Mouse (Mus musculus): ENCODE measurements around the gene Chd9. TPM values are rescaled to one million over a fixed set of nuclear protein-coding genes. Genes with fewer than 3 reads are reported as not detected.

The Chd9 gene
- polyA plus RNA-seq, 1 experiment from 2014 or later = 70.1 TPM

- Histone ChIP-seq H3K4me3 (ENCODE audit: low read length) (no peak overlapping the region), H3K27ac (ENCODE audit: low read depth, low read length) (no peak overlapping the region), H3K9ac (ENCODE audit: low read depth, low read length) (no peak overlapping the region), H3K27me3 (ENCODE audit: control insufficient read depth, insufficient read depth, low read length) (no peaks in the 10 kb centered on the region), H3K4me1 (ENCODE audit: control insufficient read depth, insufficient read depth, low read length) (no peaks in the 10 kb centered on the region), H3K36me3 (ENCODE audit: control insufficient read depth, insufficient read depth, low read length) (peaks cover 85% of the 10 kb centered on the region), H3K4me2 (replicated peaks; ENCODE audit: low read depth, low read length) (no peak overlapping the region), H3K9me3 (ENCODE audit: control insufficient read depth, low read length) (no peaks in the 10 kb centered on the region)
- no peak for ATAC-seq (ENCODE audit: low FRiP score, low TSS enrichment)
- WGBS = 5% methylated on average over 2 of the region's 2 CpGs
Observed at GRCm38 (mm10) chr8:91019726-91020125, 191.6 kb downstream of the Chd9 start.

GRCm38 (mm10) chr8:91034417-91034816, 206.3 kb downstream of the Chd9 start:
- no peak for ATAC-seq (ENCODE audit: low FRiP score, low TSS enrichment)
- Histone ChIP-seq H3K27ac (ENCODE audit: low read depth, low read length) (no peak overlapping the region), H3K4me2 (replicated peaks; ENCODE audit: low read depth, low read length) (no peak overlapping the region), H3K36me3 (ENCODE audit: control insufficient read depth, insufficient read depth, low read length) (peaks cover 84% of the 10 kb centered on the region), H3K4me3 (ENCODE audit: low read length) (no peak overlapping the region), H3K9ac (ENCODE audit: low read depth, low read length) (no peak overlapping the region), H3K4me1 (ENCODE audit: control insufficient read depth, insufficient read depth, low read length) (no peaks in the 10 kb centered on the region), H3K9me3 (ENCODE audit: control insufficient read depth, low read length) (no peaks in the 10 kb centered on the region), H3K27me3 (ENCODE audit: control insufficient read depth, insufficient read depth, low read length) (no peaks in the 10 kb centered on the region)
- 86% methylated on average over 6 of the region's 6 CpGs for WGBS

GRCm38 (mm10) chr8:91036905-91037304, 208.8 kb downstream of the Chd9 start:
- Histone ChIP-seq H3K4me2 (replicated peaks; ENCODE audit: low read depth, low read length) (no peak overlapping the region), H3K4me1 (ENCODE audit: control insufficient read depth, insufficient read depth, low read length) (no peaks in the 10 kb centered on the region), H3K9me3 (ENCODE audit: control insufficient read depth, low read length) (no peaks in the 10 kb centered on the region), H3K27me3 (ENCODE audit: control insufficient read depth, insufficient read depth, low read length) (no peaks in the 10 kb centered on the region), H3K4me3 (ENCODE audit: low read length) (no peak overlapping the region), H3K36me3 (ENCODE audit: control insufficient read depth, insufficient read depth, low read length) (peaks cover 87% of the 10 kb centered on the region), H3K9ac (ENCODE audit: low read depth, low read length) (no peak overlapping the region), H3K27ac (ENCODE audit: low read depth, low read length) (no peak overlapping the region)
- no peak for ATAC-seq (ENCODE audit: low FRiP score, low TSS enrichment)
- WGBS = 50% methylated on average over 6 of the region's 6 CpGs

GRCm38 (mm10) chr8:91038637-91039036, 210.5 kb downstream of the Chd9 start:
- WGBS = 94% methylated on average over 1 of the region's 1 CpGs
- no peaks in the 10 kb centered on the region for H3K9me3 ChIP-seq (ENCODE audit: control insufficient read depth, low read length)
- H3K36me3 ChIP-seq (ENCODE audit: control insufficient read depth, insufficient read depth, low read length) = peaks cover 91% of the 10 kb centered on the region
- no peak for ATAC-seq (ENCODE audit: low FRiP score, low TSS enrichment)
- no peak overlapping the region for H3K4me3 ChIP-seq (ENCODE audit: low read length)
- H3K27me3 ChIP-seq (ENCODE audit: control insufficient read depth, insufficient read depth, low read length) = no peaks in the 10 kb centered on the region
- H3K9ac ChIP-seq (ENCODE audit: low read depth, low read length) = no peak overlapping the region
- H3K4me2 ChIP-seq (replicated peaks; ENCODE audit: low read depth, low read length) = no peak overlapping the region
- no peaks in the 10 kb centered on the region for H3K4me1 ChIP-seq (ENCODE audit: control insufficient read depth, insufficient read depth, low read length)
- H3K27ac ChIP-seq (ENCODE audit: low read depth, low read length) = no peak overlapping the region

- no peak overlapping the region for H3K27ac ChIP-seq (ENCODE audit: low read depth, low read length)
- H3K9me3 ChIP-seq (ENCODE audit: control insufficient read depth, low read length) = no peaks in the 10 kb centered on the region
- no peak overlapping the region for H3K9ac ChIP-seq (ENCODE audit: low read depth, low read length)
- 68% methylated on average over 4 of the region's 4 CpGs for WGBS
- H3K4me1 ChIP-seq (ENCODE audit: control insufficient read depth, insufficient read depth, low read length) = no peaks in the 10 kb centered on the region
- H3K4me3 ChIP-seq (ENCODE audit: low read length) = no peak overlapping the region
- H3K27me3 ChIP-seq (ENCODE audit: control insufficient read depth, insufficient read depth, low read length) = no peaks in the 10 kb centered on the region
- H3K4me2 ChIP-seq (replicated peaks; ENCODE audit: low read depth, low read length) = no peak overlapping the region
- ATAC-seq (ENCODE audit: low FRiP score, low TSS enrichment) = no peak
- H3K36me3 ChIP-seq (ENCODE audit: control insufficient read depth, insufficient read depth, low read length) = peaks cover 66% of the 10 kb centered on the region
Observed at GRCm38 (mm10) chr8:91046370-91046769, 218.2 kb downstream of the Chd9 start.

- no peak for ATAC-seq (ENCODE audit: low FRiP score, low TSS enrichment)
- Histone ChIP-seq H3K4me1 (ENCODE audit: control insufficient read depth, insufficient read depth, low read length) (no peaks in the 10 kb centered on the region), H3K27me3 (ENCODE audit: control insufficient read depth, insufficient read depth, low read length) (no peaks in the 10 kb centered on the region), H3K9ac (ENCODE audit: low read depth, low read length) (no peak overlapping the region), H3K4me2 (replicated peaks; ENCODE audit: low read depth, low read length) (no peak overlapping the region), H3K27ac (ENCODE audit: low read depth, low read length) (no peak overlapping the region), H3K4me3 (ENCODE audit: low read length) (no peak overlapping the region), H3K9me3 (ENCODE audit: control insufficient read depth, low read length) (no peaks in the 10 kb centered on the region), H3K36me3 (ENCODE audit: control insufficient read depth, insufficient read depth, low read length) (peaks cover 44% of the 10 kb centered on the region)
- WGBS = 52% methylated on average over 8 of the region's 8 CpGs
Observed at GRCm38 (mm10) chr8:91051037-91051436, 222.9 kb downstream of the Chd9 start.

- Histone ChIP-seq H3K27me3 (ENCODE audit: control insufficient read depth, insufficient read depth, low read length) (no peaks in the 10 kb centered on the region), H3K4me1 (ENCODE audit: control insufficient read depth, insufficient read depth, low read length) (no peaks in the 10 kb centered on the region), H3K36me3 (ENCODE audit: control insufficient read depth, insufficient read depth, low read length) (peaks cover 30% of the 10 kb centered on the region), H3K4me3 (ENCODE audit: low read length) (no peak overlapping the region), H3K27ac (ENCODE audit: low read depth, low read length) (no peak overlapping the region), H3K4me2 (replicated peaks; ENCODE audit: low read depth, low read length) (no peak overlapping the region), H3K9ac (ENCODE audit: low read depth, low read length) (no peak overlapping the region), H3K9me3 (ENCODE audit: control insufficient read depth, low read length) (no peaks in the 10 kb centered on the region)
- WGBS = 48% methylated on average over 4 of the region's 4 CpGs
- no peak for ATAC-seq (ENCODE audit: low FRiP score, low TSS enrichment)
Observed at GRCm38 (mm10) chr8:91054418-91054817, 226.3 kb downstream of the Chd9 start.

- no peak overlapping the region for H3K4me2 ChIP-seq (replicated peaks; ENCODE audit: low read depth, low read length)
- H3K27ac ChIP-seq (ENCODE audit: low read depth, low read length) = no peak overlapping the region
- H3K27me3 ChIP-seq (ENCODE audit: control insufficient read depth, insufficient read depth, low read length) = no peaks in the 10 kb centered on the region
- H3K4me3 ChIP-seq (ENCODE audit: low read length) = no peak overlapping the region
- peaks cover 11% of the 10 kb centered on the region for H3K36me3 ChIP-seq (ENCODE audit: control insufficient read depth, insufficient read depth, low read length)
- H3K4me1 ChIP-seq (ENCODE audit: control insufficient read depth, insufficient read depth, low read length) = no peaks in the 10 kb centered on the region
- 15% methylated on average over 3 of the region's 3 CpGs for WGBS
- H3K9me3 ChIP-seq (ENCODE audit: control insufficient read depth, low read length) = no peaks in the 10 kb centered on the region
- ATAC-seq (ENCODE audit: low FRiP score, low TSS enrichment) = no peak; the same call in 1 of the 2 replicates
- H3K9ac ChIP-seq (ENCODE audit: low read depth, low read length) = no peak overlapping the region
Observed at GRCm38 (mm10) chr8:91056848-91057247, 228.7 kb downstream of the Chd9 start.

GRCm38 (mm10) chr8:91059086-91059578, 231.0 kb downstream of the Chd9 start:
- peaks cover 7% of the 10 kb centered on the region; the same call in 1 of the 2 replicates for H3K36me3 ChIP-seq (ENCODE audit: control insufficient read depth, insufficient read depth, low read length)
- no peak overlapping the region for H3K27ac ChIP-seq (ENCODE audit: low read depth, low read length)
- H3K9me3 ChIP-seq (ENCODE audit: control insufficient read depth, low read length) = no peaks in the 10 kb centered on the region
- no peaks in the 10 kb centered on the region for H3K4me1 ChIP-seq (ENCODE audit: control insufficient read depth, insufficient read depth, low read length)
- no peak overlapping the region for H3K4me2 ChIP-seq (replicated peaks; ENCODE audit: low read depth, low read length)
- H3K4me3 ChIP-seq (ENCODE audit: low read length) = no peak overlapping the region
- H3K9ac ChIP-seq (ENCODE audit: low read depth, low read length) = no peak overlapping the region
- H3K27me3 ChIP-seq (ENCODE audit: control insufficient read depth, insufficient read depth, low read length) = no peaks in the 10 kb centered on the region
- no peak for ATAC-seq (ENCODE audit: low FRiP score, low TSS enrichment)
